Mouse (Mus musculus) thymus, adult 2 months (tissue): ENCODE measurements around the gene Eri3. TPM values are rescaled to one million over a fixed set of nuclear protein-coding genes. Genes with fewer than 3 reads are reported as not detected.
A peak's percentile ranks its signal among the peaks of the same experiment; 100 is the strongest.

Source experiments
- DNase-seq: peaks from one replicate; pipeline ENCODE4 v3.0.0; 2021
- H3K27ac ChIP-seq: fragments of 200-500 bp; 2 replicates; pipeline ENCODE4 v1.5.1; 2012; ENCODE audit warnings: low read length, control low read depth; ENCODE audit not compliant: control insufficient read depth, insufficient read depth
- H3K27me3 ChIP-seq: fragments of 200-500 bp; 2 replicates; pipeline ENCODE4 v1.6.1; 2012; ENCODE audit warnings: mild to moderate bottlenecking, low read length, moderate library complexity, mixed read lengths; ENCODE audit not compliant: control insufficient read depth, insufficient read depth
- H3K36me3 ChIP-seq: fragments of 200-500 bp; 2 replicates; pipeline ENCODE4 v1.6.1; 2012; ENCODE audit warnings: mild to moderate bottlenecking, low read length, moderate library complexity; ENCODE audit not compliant: control insufficient read depth, insufficient read depth
- H3K4me1 ChIP-seq: fragments of 200-500 bp; replicated peaks from 2 replicates; pipeline ENCODE4 v1.6.1; 2012; ENCODE audit warnings: low read length; ENCODE audit not compliant: control insufficient read depth, insufficient read depth
- H3K4me3 ChIP-seq: fragments of 200-500 bp; 2 replicates; pipeline ENCODE4 v1.5.1; 2012; ENCODE audit warnings: mild to moderate bottlenecking, low read length, control low read depth, moderate library complexity; ENCODE audit not compliant: control insufficient read depth, insufficient read depth
- CTCF ChIP-seq: fragments of 200-500 bp; IDR thresholded peaks from 2 replicates; pipeline ENCODE4 v1.5.1; 2012; ENCODE audit warnings: mild to moderate bottlenecking, control low read depth, low read length, moderate library complexity, borderline replicate concordance; ENCODE audit not compliant: control insufficient read depth, poor library complexity, insufficient read depth; ENCODE audit errors: extremely low read depth
- POLR2A ChIP-seq: fragments of 200-500 bp; IDR thresholded peaks from 2 replicates; pipeline ENCODE4 v1.6.1; 2012; ENCODE audit warnings: mild to moderate bottlenecking, low read length, control low read depth, moderate library complexity; ENCODE audit not compliant: control insufficient read depth, poor library complexity, insufficient read depth; ENCODE audit errors: extremely low read depth
- WGBS: fragments of 180-500 bp; shearing (Covaris S2); methylation state at CpG from one replicate; pipeline ENCODE4 v1.1.7; 2018; 5-methylcytosine and 5-hydroxymethylcytosine counted together
- polyA plus RNA-seq: library from polyadenylated mRNA; depleted of rRNA; stranded (reverse); fragments of >200 nt; gene quantifications from 2 replicates; pipeline ENCODE4 v1.2.3, GENCODE M21; 2012

The Eri3 gene
- polyA plus RNA-seq, 1 experiment = 89.9 TPM

DNA sequence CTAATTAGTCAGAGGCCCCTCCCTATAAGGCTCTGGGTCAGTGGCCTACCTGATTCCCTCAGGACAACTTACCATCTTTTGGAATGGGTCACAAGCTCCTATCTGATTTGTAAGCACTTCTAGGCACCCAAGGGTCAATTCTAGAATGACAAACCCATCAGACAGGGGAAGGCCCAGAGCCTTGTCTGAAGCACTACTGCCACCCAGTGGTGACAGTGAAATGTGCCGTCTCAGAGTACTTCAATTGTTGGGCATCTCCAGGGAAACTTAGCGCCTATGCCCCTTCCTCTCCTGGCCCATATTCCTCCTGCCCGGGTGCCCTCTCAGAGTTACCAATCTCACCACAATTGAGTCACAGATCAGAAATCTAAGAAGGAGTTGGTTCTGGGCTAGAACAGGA lies 126.7 kb downstream of the Eri3 start:
- TF ChIP-seq CTCF (peak; percentile 24; the same call in 1 of the 2 replicates), POLR2A (no peak)
- Histone ChIP-seq H3K4me1 (peaks cover 13% of the 10 kb centered on the region), H3K36me3 (peaks cover 32% of the 10 kb centered on the region), H3K4me3 (no peak overlapping the region), H3K27ac (no peak overlapping the region), H3K27me3 (no peaks in the 10 kb centered on the region)
- 25% methylated on average over 3 of the region's 3 CpGs for WGBS
- DNase-seq = peak; percentile 69

DNA sequence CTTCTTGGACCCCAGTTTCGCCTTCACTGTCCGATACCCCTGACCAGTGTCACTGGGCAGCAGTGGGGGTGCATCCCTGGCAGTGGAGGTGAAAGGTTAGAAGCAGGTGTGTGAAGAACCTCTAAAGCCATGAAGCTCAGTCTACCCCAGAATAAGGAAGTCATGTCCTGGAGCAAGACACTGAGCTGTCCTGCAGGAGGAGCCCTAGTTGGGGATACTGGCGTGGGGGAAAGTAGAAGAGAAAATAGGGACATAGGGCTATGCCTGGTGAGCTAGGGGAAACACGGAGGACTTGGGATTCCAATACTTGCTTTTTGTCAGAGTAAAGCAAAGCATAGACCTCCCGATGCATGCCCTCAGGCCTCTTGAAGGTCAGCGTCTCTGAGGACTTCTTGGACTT lies 130.8 kb downstream of the Eri3 start:
- peaks cover 13% of the 10 kb centered on the region for H3K4me1 ChIP-seq
- no peak for TF ChIP-seq POLR2A
- no peak for TF ChIP-seq CTCF
- H3K36me3 ChIP-seq = peaks cover 16% of the 10 kb centered on the region
- no peak for DNase-seq
- H3K27ac ChIP-seq = no peak overlapping the region
- no peaks in the 10 kb centered on the region for H3K27me3 ChIP-seq
- H3K4me3 ChIP-seq = 0 out of 2 replicates have a peak overlapping the region, but pooled peaks have one; percentile 100
- 88% methylated on average over 6 of the region's 6 CpGs for WGBS

DNA sequence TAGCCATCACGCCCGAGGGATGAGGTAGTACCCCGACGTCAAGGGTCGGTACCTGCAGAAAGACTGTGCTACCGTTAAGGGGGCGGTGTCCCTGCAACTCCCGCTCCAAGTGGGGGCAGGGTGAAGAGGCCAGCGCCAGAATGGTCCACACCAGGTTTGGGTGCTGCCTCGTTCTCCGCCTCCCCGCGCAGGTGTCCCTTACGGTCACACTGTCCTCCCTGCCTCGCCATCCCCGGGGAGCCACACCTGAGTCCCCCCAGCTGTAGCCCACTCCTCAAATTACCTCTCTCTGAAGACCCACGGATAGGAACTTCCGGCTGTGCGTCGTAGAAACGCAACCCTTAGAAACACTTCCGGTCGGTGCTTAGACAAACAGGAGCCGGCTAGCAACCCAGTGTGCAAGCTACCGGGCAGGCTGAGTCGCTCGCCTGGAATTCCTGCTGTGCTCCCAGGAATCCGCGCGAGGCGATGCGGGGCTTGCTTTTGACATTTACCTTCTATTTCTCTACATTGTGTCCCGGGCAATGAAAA lies 131.8 kb downstream of the Eri3 start, which contains the start of gene Dmap1:
Gene Dmap1 (minus strand): TSS at position 343 of the 531 bp plus-strand sequence.
- peaks cover 10% of the 10 kb centered on the region; the same call in 1 of the 2 replicates for H3K36me3 ChIP-seq

DNA sequence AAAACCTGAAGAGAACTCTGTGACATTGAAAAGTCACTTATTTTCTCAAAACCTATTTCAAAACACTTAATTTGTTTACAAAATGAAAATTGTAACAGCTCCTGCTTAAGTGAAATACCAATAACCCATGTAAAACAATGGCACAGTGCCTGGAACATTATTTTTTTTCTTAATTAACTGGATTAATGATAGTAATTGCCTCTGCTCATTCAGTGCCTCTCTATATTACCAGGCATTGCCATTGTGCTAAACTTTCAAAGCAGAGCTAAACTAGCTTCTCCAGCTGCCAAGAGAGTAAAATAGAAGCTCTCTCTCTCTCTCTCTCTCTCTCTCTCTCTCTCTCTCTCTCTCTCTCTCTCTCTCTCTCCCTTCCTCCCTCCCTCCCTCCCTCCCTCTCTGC lies 132.3 kb downstream of the Eri3 start:
- Histone ChIP-seq H3K27ac (no peak overlapping the region), H3K4me1 (peaks cover 13% of the 10 kb centered on the region)
- DNase-seq = no peak

More for the DNA sequence above, 131.8 kb downstream of the Eri3 start, which contains the start of gene Dmap1:
- Histone ChIP-seq H3K4me3 (peak within 1 kb of the TSS; percentile 100), H3K27me3 (no peaks in the 10 kb centered on the region), H3K27ac (no peak within 1 kb of the TSS), H3K4me1 (peaks cover 13% of the 10 kb centered on the region)
- peak; percentile 75 for DNase-seq
- under 1% methylated on average over 33 of the region's 33 CpGs for WGBS
- TF ChIP-seq CTCF (peak; percentile 37; the same call in 1 of the 2 replicates), POLR2A (no peak)

DNA sequence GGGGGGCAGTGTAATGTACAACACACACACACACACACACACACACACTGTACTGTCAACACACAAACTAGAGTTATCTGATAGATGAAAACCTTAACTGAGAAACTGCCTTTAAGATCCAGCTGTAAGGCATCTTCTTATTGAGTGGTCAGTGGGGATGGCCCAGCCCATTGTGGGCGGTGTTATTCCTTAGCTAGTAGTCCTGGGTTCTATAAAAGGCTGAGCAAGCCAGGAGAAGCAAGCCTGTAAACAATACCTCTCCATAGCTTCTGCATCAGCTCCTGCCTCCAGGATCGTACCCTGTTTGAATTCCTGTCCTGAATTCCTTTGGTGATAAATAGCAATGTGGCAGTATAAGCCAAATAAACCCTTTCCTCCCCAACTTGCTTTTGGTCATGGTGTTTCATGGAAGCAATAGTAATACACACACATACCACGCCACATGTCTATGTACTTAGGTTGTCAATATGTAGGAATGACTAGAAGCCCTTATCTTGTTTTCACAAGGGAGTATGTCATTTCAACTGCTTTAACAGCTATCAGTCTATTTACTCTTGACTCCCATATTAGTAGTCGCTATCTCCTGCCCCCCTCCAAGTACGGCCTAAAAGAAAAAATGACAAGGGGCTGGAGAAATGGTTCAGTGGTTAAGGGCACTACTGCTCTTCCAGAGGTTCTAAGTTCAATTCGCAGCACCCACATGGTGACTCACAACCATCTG lies 133.0 kb downstream of the Eri3 start:
- no peak for TF ChIP-seq CTCF
- no peak for TF ChIP-seq POLR2A

More for the DNA sequence above, 132.3 kb downstream of the Eri3 start:
- Histone ChIP-seq H3K36me3 (peaks cover 10% of the 10 kb centered on the region; the same call in 1 of the 2 replicates), H3K27me3 (no peaks in the 10 kb centered on the region), H3K4me3 (peak overlapping the region; percentile 100)
- TF ChIP-seq POLR2A (no peak), CTCF (no peak)

DNA sequence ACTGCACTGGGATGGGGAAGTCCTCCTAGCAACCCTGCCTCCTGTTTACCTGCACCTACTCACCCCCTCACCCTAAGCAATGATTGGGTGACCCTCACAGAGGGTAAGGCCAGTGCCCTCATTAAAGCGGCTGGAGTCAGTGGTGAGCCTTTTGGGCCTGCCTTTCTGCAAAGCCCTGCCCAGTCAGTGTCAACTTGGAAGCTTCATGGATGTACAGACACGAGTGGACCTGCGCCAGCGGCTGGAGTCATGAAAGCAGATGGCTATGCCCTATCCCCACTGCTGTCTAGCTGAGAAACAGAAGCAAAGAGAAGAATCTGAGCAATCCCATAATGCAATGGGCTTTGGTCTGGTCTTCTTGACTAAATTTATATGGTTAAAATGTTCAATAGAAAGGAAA lies 136.2 kb downstream of the Eri3 start:
- WGBS = 87% methylated on average over 4 of the region's 4 CpGs
- TF ChIP-seq POLR2A (no peak), CTCF (no peak)
- DNase-seq = no peak

More for the DNA sequence above, 133.0 kb downstream of the Eri3 start:
- Histone ChIP-seq H3K4me1 (peaks cover 13% of the 10 kb centered on the region), H3K4me3 (no peak overlapping the region), H3K27me3 (no peaks in the 10 kb centered on the region), H3K27ac (no peak overlapping the region), H3K36me3 (peaks cover 10% of the 10 kb centered on the region; the same call in 1 of the 2 replicates)
- 94% methylated on average over 6 of the region's 6 CpGs for WGBS
- no peak for DNase-seq

DNA sequence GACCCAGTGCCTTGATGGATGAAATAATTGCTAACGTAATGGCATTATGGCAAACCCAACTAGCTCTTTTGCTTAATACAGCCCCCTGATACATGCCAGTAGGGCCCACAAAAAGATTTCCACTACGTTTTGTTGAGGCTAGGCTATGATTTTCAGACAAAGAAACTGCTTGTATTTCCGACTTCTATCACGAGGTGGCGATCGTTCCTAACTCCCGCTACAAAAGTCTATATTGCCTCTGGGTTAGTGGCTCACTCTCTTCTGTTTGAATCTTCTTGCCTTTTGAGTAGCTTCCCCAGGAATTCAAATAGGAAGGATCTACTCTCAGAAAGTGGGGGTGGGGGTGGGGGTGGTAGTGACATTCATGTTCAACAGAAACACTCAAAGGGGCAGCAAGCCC lies 155.2 kb downstream of the Eri3 start:
- no peak for TF ChIP-seq POLR2A
- no peak for TF ChIP-seq CTCF
- WGBS = 6% methylated on average over 7 of the region's 7 CpGs
- no peaks in the 10 kb centered on the region for H3K36me3 ChIP-seq
- no peaks in the 10 kb centered on the region for H3K27me3 ChIP-seq
- no peak overlapping the region for H3K27ac ChIP-seq
- peak; percentile 41 for DNase-seq
- H3K4me3 ChIP-seq = no peak overlapping the region
- H3K4me1 ChIP-seq = no peaks in the 10 kb centered on the region

More for the DNA sequence above, 136.2 kb downstream of the Eri3 start:
- Histone ChIP-seq H3K27ac (no peak overlapping the region), H3K4me3 (no peak overlapping the region), H3K4me1 (peaks cover 4% of the 10 kb centered on the region), H3K27me3 (no peaks in the 10 kb centered on the region), H3K36me3 (no peaks in the 10 kb centered on the region)
